Mouse (Mus musculus): Measurements from ENCODE around the gene Vsx1.

Gene Vsx1

DNA sequence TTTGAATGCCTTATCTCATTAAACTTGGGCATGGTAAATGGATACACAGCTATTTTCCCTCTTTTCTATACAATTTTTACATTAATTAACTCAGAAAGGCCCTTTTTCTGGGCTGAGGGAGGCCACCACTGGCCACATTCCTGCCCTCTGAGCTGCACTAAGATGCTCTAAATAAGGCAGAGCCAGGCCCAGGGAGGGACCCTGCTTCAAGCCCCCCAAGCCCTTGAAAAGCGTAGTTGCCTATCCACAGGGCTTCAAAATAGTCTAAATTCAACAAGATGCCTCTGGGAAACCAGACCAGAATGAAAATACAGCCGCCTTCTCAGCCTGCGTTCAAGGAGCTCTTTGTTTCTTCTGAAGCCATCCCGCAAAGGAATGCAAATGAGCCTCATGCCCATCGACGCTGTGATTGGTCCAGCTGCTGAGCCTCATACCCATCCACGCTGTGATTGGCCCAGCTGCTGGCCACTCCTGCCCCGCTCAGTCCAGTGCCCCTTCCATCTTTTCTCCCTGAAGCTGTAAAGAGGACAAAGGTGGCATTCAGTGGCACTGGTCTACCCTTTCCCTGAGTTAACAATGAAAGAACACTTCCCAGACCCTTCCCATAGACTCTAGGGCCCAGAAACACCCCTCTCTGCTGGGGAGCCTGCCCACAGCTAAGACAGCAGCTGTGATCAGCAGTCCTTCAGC lies 45.3 kb downstream of the Vsx1 start:
- DNase-seq, result no peak

DNA sequence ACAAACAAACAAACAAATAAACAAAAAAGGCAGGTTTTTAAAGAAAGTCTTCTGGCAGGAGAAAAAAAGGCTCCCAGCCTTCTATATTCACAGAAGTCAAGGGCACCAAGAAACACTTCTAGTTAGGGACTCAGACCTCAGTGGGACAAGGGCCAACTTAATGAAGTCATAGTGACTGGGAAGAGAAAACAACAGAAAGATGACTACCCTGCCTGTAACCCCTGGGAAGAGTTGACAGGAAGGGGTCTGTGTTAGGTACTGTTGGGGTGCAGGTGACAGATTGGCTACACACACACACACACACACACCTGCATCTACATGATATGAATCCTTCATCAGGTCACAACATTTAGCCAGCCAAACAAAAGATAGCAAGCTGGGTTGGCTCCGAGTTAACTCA lies 46.0 kb downstream of the Vsx1 start:
- DNase-seq, result no peak

- DNase-seq, result no peak
These were observed 50.8 kb downstream of the Vsx1 start for GRCm38 (mm10) chr2:150638370-150638733.

DNA sequence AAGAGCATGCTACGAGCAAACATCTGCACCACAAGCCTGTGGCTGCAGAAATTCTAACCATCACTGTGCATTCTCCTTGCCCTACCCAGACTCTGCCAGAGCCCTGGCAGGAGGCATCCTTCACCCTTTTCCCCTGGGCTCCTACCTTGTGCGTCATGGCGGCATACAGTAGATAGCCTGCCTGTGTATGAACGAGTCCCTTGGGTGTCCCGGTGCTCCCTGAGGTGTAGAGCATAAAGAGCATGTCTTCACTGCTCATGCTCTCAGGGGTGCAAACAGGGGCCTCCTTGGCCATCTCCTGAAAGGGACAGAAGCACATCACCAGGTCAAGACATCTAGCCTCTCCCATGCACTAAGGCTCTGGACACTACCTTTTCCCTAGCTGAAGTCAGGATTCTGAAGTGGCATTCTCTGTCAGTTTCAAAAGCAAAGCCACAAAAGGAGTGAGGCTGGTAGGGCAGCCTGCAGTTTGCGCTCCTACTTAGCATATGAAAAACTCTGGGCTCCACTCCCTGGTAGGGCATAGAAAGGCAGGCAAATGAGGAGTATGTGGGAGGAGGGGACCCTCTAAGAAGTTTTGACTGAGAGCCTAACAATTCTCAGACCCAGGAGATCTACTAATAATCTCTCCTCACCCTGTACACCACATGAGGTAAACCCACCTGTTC lies 51.3 kb downstream of the Vsx1 start:
- DNase-seq, result no peak

DNA sequence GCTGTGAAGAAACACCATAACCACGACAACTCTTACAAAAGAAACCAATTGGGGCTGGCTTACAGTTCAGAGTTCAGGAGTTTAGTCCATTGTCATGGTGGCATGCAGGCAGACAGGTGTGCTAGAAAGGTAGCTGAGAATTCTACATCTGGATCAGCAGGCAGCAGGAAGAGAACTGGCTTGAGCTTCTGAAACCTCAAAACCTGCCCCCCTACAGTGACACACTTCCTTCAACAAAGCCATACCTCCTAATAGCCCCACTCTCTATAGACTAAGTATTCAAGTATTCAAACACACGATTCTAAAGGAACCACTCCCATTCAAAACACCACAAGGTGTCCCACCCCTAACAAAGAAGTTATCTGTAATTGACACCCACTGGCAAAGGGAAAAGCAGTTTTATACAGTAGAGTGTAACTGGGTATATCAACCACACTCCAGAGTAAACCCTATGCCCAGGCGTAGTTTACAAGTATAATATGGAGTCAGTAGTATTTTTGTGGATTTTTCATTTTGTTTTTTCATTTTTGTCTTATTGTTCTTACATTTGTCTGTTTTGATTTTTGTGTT lies 53.2 kb downstream of the Vsx1 start:
- no peak for DNase-seq
